Mouse (Mus musculus) neural tube, embryonic 14.5 days (tissue): ENCODE results near the gene B4galt1. TPM values are rescaled to one million over a fixed set of nuclear protein-coding genes. Genes with fewer than 3 reads are reported as not detected.

Experiments used
- ATAC-seq: fragments of 200-750 bp; cut with Nextera tagmentation; 2 replicates; pipeline ENCODE4 v1.8.0; 2017; ENCODE audit warnings: low read depth, mild to moderate bottlenecking, moderate TSS enrichment, moderate library complexity
- H3K27ac ChIP-seq: fragments of 300-500 bp; sonication (generic); 2 replicates; pipeline ENCODE4 v1.5.1; 2014; ENCODE audit warnings: low read depth, mild to moderate bottlenecking, control low read depth, low read length, moderate library complexity, mixed read lengths
- H3K27me3 ChIP-seq: fragments of 300-500 bp; sonication (generic); 2 replicates; pipeline ENCODE4 v1.6.1; 2014; ENCODE audit warnings: low read length; ENCODE audit not compliant: control insufficient read depth, insufficient read depth
- H3K36me3 ChIP-seq: fragments of 300-500 bp; sonication (generic); 2 replicates; pipeline ENCODE4 v1.6.1; 2014; ENCODE audit warnings: low read length, mixed read lengths; ENCODE audit not compliant: control insufficient read depth, insufficient read depth
- H3K4me1 ChIP-seq: fragments of 300-500 bp; sonication (generic); 2 replicates; pipeline ENCODE4 v1.6.1; 2014; ENCODE audit warnings: low read length; ENCODE audit not compliant: control insufficient read depth, insufficient read depth
- H3K4me2 ChIP-seq: fragments of 300-500 bp; sonication (generic); 2 replicates; pipeline ENCODE4 v1.6.1; 2014; ENCODE audit warnings: mild to moderate bottlenecking, low read depth, low read length, control low read depth
- H3K4me3 ChIP-seq: fragments of 300-500 bp; sonication (generic); 2 replicates; pipeline ENCODE4 v1.5.1; 2014; ENCODE audit warnings: low read depth, low read length, control low read depth, mixed read lengths
- H3K9ac ChIP-seq: fragments of 300-500 bp; sonication (generic); replicated peaks from 2 replicates; pipeline ENCODE4 v1.6.1; 2014; ENCODE audit warnings: low read depth, mild to moderate bottlenecking, control low read depth, low read length, mixed read lengths
- H3K9me3 ChIP-seq: fragments of 300-500 bp; sonication (generic); 2 replicates; pipeline ENCODE4 v1.6.1; 2016; ENCODE audit warnings: low read length; ENCODE audit not compliant: control insufficient read depth
- WGBS: fragments of 180-500 bp; shearing (Covaris S2); extraction: QIAGEN DNeasy Blood & Tissue Kit; methylation state at CpG from one replicate; pipeline ENCODE4 v1.1.7; 2014; 5-methylcytosine and 5-hydroxymethylcytosine counted together
- polyA plus RNA-seq: library from polyadenylated mRNA; unstranded; fragments of >200 nt; fragmentation: Nextera tagmentation; extraction: Ambion mirVana; gene quantifications from 2 replicates; pipeline ENCODE4 v1.2.1, GENCODE M21; 2014

The B4galt1 gene
- polyA plus RNA-seq = 5.2 and 9.9 TPM in 2 replicates

DNA sequence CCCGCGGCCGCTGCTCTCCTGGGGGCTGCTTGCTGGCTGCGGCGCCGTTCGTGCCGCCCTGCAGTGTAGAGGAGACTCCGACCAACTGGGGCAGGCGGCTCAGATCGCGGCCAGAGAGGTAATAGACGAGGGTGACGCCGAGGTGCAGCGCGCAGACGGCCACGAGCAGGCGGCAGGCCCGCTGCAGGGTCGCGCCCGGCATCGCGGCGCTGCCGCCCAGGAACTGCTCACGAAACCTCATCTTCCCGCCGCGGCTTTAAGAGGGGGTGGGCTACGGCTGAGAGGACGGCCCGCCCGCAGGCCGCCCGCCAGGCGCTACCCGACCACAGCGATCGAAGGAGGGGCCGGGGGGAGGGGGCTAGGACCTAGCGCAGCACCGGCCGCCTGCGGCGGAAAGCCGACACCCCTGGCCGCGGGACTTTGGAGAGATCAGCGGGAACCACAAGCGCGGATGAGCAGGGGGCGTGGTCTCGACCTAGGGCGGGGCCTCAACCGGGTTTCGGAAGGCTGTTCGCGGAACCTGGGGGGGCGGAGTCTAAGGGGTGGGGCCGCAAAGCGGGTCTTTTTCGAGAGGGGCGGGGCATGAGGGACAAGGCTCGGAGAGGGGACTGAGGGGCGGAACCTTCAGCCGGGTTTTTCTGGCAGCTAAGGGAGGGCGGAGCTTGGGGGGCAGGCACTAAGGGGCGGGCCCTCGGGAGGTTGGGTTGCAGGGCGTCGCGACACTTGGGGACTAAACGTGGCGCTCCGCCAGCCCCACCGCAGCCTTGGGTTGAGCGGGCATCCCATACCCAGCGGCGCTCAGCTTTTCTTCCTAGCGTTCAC is at the start of gene B4galt1:
Gene B4galt1, minus strand, starts transcription at position 441 of the 822 bp plus-strand sequence.
- Histone ChIP-seq H3K4me2 (peak within 1 kb of the TSS; percentile 73), H3K27ac (peak within 1 kb of the TSS; percentile 82), H3K36me3 (no peaks in the 10 kb centered on the region), H3K9me3 (no peaks in the 10 kb centered on the region), H3K4me3 (peak within 1 kb of the TSS; percentile 74), H3K27me3 (no peaks in the 10 kb centered on the region), H3K4me1 (peaks cover 19% of the 10 kb centered on the region), H3K9ac (peak within 1 kb of the TSS; percentile 84)
- under 1% methylated on average over 81 of the region's 83 CpGs for WGBS
- peak; percentile 93 for ATAC-seq

DNA sequence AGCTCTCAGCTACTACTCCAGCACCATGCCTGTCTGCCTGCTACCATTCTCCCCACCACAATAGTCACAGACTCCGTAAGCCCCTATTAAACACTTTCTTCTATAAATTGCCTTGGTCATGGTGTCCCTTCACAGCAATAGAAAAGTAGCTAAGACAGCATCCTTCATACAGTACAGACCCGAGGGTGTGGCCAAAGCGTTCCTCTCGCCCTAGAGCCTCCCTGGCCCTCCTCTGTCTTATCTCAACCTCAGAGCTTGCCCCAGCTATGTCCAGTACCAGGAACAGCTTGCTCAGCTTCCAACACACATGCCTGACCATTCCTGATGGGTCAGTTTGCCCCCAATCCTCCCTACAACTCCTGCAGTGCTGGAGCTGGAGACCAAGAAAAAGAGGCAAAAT is 46.8 kb upstream of the B4galt1 start:
- 88% methylated on average over 4 of the region's 4 CpGs for WGBS
- Histone ChIP-seq H3K9me3 (no peaks in the 10 kb centered on the region), H3K4me1 (no peaks in the 10 kb centered on the region), H3K9ac (no peak overlapping the region), H3K27me3 (no peaks in the 10 kb centered on the region), H3K36me3 (no peaks in the 10 kb centered on the region), H3K4me3 (no peak overlapping the region), H3K4me2 (no peak overlapping the region), H3K27ac (no peak overlapping the region)
- no peak for ATAC-seq

DNA sequence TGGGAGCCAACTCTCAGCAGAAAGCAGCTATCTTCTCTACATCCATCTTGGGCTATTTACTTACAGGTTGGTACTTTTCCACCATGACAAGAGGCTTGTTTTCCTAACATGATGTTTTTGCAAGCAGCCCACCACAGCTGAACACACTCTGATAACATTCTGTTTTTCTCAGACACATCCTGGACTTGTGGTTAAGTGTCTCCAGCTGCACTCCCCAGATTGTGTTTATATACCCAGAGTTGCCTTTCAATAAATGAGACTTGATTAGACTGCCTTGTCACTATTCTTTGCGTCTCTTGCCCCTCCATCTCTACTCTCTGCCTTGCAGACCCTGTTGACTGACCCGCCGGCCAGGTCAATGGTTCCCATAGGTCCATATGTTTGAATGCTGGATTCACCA is 46.3 kb upstream of the B4galt1 start:
- Histone ChIP-seq H3K9me3 (no peaks in the 10 kb centered on the region), H3K36me3 (no peaks in the 10 kb centered on the region), H3K9ac (no peak overlapping the region), H3K4me3 (no peak overlapping the region), H3K4me2 (no peak overlapping the region), H3K27me3 (no peaks in the 10 kb centered on the region), H3K4me1 (no peaks in the 10 kb centered on the region), H3K27ac (no peak overlapping the region)
- no peak for ATAC-seq
- 100% methylated on average over 3 of the region's 3 CpGs for WGBS

DNA sequence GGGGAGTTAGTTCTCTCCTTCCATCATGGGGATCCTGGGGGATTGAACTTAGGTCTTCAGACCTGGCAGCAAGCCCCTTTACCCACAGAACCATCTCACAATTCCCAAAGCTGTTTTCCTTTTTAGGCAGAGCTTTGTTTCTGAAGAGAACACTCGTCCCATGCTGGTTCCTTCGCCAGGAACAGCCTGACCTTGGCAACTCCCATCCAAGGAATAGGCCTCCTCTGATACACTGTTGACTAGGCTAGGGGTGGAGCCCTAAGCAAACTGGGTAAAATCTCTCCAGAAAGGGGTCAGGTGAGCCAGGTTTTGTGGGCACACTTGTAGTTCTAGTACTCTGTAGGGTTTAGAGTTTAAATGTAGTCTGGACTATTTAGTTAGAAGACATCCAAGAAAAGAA is 45.5 kb upstream of the B4galt1 start:
- WGBS = 72% methylated on average over 2 of the region's 2 CpGs
- Histone ChIP-seq H3K27ac (no peak overlapping the region), H3K9me3 (no peaks in the 10 kb centered on the region), H3K4me3 (no peak overlapping the region), H3K4me2 (no peak overlapping the region), H3K27me3 (no peaks in the 10 kb centered on the region), H3K4me1 (no peaks in the 10 kb centered on the region), H3K9ac (no peak overlapping the region), H3K36me3 (no peaks in the 10 kb centered on the region)
- ATAC-seq = no peak

DNA sequence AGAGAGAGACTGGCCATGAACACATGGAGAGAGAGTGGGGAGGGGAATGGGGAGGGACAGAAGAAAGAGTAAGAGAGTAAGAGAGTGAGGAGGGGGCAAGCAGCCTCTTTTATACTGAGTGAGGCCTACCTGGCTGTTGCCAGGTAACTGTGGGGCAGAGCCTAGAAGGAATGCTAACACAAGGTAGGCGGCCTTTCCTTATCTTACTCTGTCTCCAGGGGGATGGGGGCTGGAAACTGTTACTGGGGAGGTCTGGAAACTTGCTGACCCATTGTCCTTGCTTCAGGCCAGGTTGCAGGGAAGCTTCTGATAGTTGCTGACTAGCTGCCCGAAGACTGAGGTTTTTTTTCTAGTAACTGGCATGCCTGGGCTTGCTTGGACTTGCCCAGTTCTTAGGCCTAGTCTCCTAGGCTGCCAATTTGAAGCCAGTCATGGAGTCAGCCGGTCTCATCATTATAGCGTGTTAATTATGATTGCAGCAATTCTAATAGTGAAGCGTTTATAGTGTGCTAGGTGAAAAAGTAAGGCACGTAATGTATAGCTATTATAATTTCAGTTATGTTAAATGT is 44.8 kb upstream of the B4galt1 start:
- Histone ChIP-seq H3K9ac (no peak overlapping the region), H3K4me1 (no peaks in the 10 kb centered on the region), H3K27ac (no peak overlapping the region), H3K36me3 (no peaks in the 10 kb centered on the region), H3K9me3 (no peaks in the 10 kb centered on the region), H3K4me2 (no peak overlapping the region), H3K27me3 (no peaks in the 10 kb centered on the region), H3K4me3 (no peak overlapping the region)
- no peak for ATAC-seq
- 84% methylated on average over 6 of the region's 6 CpGs for WGBS

DNA sequence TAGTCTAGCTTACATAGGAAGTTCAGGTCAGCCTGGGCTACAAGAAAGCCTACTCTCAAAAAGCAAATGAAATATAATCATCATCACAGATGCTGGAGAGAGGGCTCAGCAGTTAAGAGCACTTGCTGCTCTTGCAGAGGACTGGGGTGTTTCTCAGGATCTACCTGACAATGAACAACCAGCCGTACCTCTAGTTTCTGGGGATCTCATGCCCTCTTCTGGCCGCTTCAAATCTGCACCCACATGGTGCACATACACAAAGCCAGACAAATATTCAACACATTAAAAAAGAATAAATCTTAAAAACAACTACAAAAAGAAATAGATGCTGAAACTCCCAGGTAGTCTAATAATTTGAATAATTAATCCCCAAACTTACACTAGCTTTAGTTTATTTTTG is 41.8 kb upstream of the B4galt1 start:
- 96% methylated on average over 2 of the region's 2 CpGs for WGBS
- no peak overlapping the region for H3K27ac ChIP-seq
- H3K4me1 ChIP-seq = no peaks in the 10 kb centered on the region
- no peaks in the 10 kb centered on the region for H3K27me3 ChIP-seq
- H3K9ac ChIP-seq = no peak overlapping the region
- no peak for ATAC-seq
- H3K4me2 ChIP-seq = no peak overlapping the region
- no peak overlapping the region for H3K4me3 ChIP-seq
- no peaks in the 10 kb centered on the region for H3K9me3 ChIP-seq
- H3K36me3 ChIP-seq = no peaks in the 10 kb centered on the region

DNA sequence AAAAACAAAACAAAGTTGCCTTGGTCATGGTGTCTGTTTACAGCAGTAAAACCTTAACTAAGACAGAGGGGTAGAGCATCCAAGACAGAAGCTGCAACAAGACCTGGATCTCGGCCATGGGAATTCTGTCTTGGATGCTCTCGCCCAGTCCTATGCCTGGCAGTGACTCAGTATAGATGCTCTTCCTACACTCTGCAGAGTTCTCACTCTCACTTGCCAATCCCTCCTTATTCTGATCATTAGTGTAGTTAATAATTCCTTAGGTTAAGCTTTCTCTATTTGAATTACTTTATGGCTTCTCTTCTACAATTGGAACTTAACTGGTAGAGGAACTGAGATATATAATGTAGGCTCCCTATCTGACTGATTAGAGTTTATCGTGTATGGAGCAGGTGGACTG is 41.3 kb upstream of the B4galt1 start:
- no peak for ATAC-seq
- no peak overlapping the region for H3K9ac ChIP-seq
- no peak overlapping the region for H3K4me2 ChIP-seq
- 93% methylated on average over 3 of the region's 3 CpGs for WGBS
- no peaks in the 10 kb centered on the region for H3K27me3 ChIP-seq
- H3K4me3 ChIP-seq = no peak overlapping the region
- H3K4me1 ChIP-seq = no peaks in the 10 kb centered on the region
- H3K27ac ChIP-seq = no peak overlapping the region
- H3K36me3 ChIP-seq = no peaks in the 10 kb centered on the region
- H3K9me3 ChIP-seq = no peaks in the 10 kb centered on the region

DNA sequence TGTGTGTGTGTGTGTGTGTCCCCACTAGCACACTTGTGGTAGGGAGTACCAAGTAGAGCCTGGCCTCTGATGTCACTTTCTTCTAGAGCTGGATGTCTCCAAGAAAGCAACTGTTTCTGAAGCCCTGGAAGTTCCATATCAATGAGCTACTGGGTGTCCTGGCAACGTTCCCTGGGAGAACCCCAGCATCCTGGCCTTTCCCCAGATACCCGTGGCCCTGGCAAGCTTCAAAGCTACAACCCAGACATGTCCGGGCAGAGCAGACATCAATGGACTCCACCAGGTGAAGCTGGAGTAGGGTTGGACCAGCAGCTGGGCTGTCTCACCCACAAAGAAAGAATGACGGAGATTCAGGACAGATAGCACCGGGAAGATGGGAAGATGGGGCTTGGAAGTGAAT is 37.4 kb upstream of the B4galt1 start:
- Histone ChIP-seq H3K27ac (no peak overlapping the region), H3K4me2 (no peak overlapping the region), H3K27me3 (no peaks in the 10 kb centered on the region), H3K36me3 (no peaks in the 10 kb centered on the region), H3K4me3 (no peak overlapping the region), H3K4me1 (no peaks in the 10 kb centered on the region), H3K9ac (no peak overlapping the region), H3K9me3 (no peaks in the 10 kb centered on the region)
- no peak for ATAC-seq
- WGBS = 81% methylated on average over 5 of the region's 5 CpGs

DNA sequence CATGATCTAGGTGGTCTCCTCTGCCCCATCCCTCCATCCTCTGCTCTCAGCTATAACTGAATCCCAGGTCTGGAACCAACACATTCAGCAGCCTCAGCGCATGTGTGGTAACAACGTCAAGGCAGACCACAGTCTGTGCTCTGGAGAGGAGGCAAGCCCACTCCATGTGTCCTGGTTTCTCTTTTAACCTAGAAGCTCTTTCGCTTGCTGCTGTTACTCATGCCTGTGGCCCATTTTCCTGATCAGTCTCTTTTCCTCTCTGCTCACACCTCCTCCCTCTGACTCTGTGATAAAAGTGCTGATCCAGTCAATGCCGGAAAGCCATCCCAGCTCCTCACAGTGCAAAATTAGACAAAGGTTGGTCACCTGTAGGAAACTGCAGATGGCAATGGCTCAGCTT is 36.2 kb upstream of the B4galt1 start:
- no peak for ATAC-seq
- no peak overlapping the region for H3K4me3 ChIP-seq
- WGBS = 87% methylated on average over 4 of the region's 4 CpGs
- no peak overlapping the region for H3K4me2 ChIP-seq
- H3K36me3 ChIP-seq = no peaks in the 10 kb centered on the region
- no peaks in the 10 kb centered on the region for H3K27me3 ChIP-seq
- no peaks in the 10 kb centered on the region for H3K9me3 ChIP-seq
- no peaks in the 10 kb centered on the region for H3K4me1 ChIP-seq
- H3K9ac ChIP-seq = no peak overlapping the region
- no peak overlapping the region for H3K27ac ChIP-seq
